Mouse (Mus musculus) thymus, adult 2 months (tissue): ENCODE results near the gene Sema6d.

Source experiments
- CTCF ChIP-seq: fragments of 200-500 bp; IDR thresholded peaks from 2 replicates; pipeline ENCODE4 v1.5.1; 2012; ENCODE audit warnings: mild to moderate bottlenecking, control low read depth, low read length, moderate library complexity, borderline replicate concordance; ENCODE audit not compliant: control insufficient read depth, poor library complexity, insufficient read depth; ENCODE audit errors: extremely low read depth
- POLR2A ChIP-seq: fragments of 200-500 bp; IDR thresholded peaks from 2 replicates; pipeline ENCODE4 v1.6.1; 2012; ENCODE audit warnings: mild to moderate bottlenecking, low read length, control low read depth, moderate library complexity; ENCODE audit not compliant: control insufficient read depth, poor library complexity, insufficient read depth; ENCODE audit errors: extremely low read depth

- TF ChIP-seq CTCF (no peak), POLR2A (no peak)
These were observed 118.5 kb downstream of the Sema6d start for GRCm38 (mm10) chr2:124208251-124208650.
